Mouse (Mus musculus): ENCODE results near the gene Spint2. TPM values are rescaled to one million over a fixed set of nuclear protein-coding genes. Genes with fewer than 3 reads are reported as not detected.
"Not testable (repeated sequence)": the region's sequence is repeated elsewhere in the genome, so short reads cannot be mapped to it uniquely, and the experiment has no call there.

Gene Spint2
- total RNA-seq, 2 experiments from 2014 or later = 35.4 to 39.2 TPM

GRCm38 (mm10) chr7:29248261-29248841, 33.4 kb downstream of the Spint2 start, which contains the start of gene 2200002D01Rik:
Gene 2200002D01Rik, minus strand, starts transcription at chr7:29248466.
- peak; percentile 31 for ATAC-seq (replicated peaks; ENCODE audit: low FRiP score, low TSS enrichment, poor library complexity, severe bottlenecking)

- ATAC-seq (replicated peaks; ENCODE audit: low FRiP score, low TSS enrichment, poor library complexity, severe bottlenecking) = 0 out of 2 replicates have a peak, but pooled peaks have one; percentile 12
Measured at GRCm38 (mm10) chr7:29247706-29248105, 34.0 kb downstream of the Spint2 start.

GRCm38 (mm10) chr7:29247314-29247700, 34.4 kb downstream of the Spint2 start:
- peak; percentile 43 for ATAC-seq (replicated peaks; ENCODE audit: low FRiP score, low TSS enrichment, poor library complexity, severe bottlenecking)

GRCm38 (mm10) chr7:29246619-29247313, 34.9 kb downstream of the Spint2 start:
- ATAC-seq (replicated peaks; ENCODE audit: low FRiP score, low TSS enrichment, poor library complexity, severe bottlenecking) = no peak

- ATAC-seq (replicated peaks; ENCODE audit: low FRiP score, low TSS enrichment, poor library complexity, severe bottlenecking) = no peak
Measured at GRCm38 (mm10) chr7:29246015-29246414, 35.7 kb downstream of the Spint2 start.

GRCm38 (mm10) chr7:29244732-29245416, 36.8 kb downstream of the Spint2 start:
- 0 out of 2 replicates have a peak, but pooled peaks have one; percentile 27 for ATAC-seq (replicated peaks; ENCODE audit: low FRiP score, low TSS enrichment, poor library complexity, severe bottlenecking)

- peak; percentile 93 for ATAC-seq (replicated peaks; ENCODE audit: low FRiP score, low TSS enrichment, poor library complexity, severe bottlenecking)
Measured at GRCm38 (mm10) chr7:29238019-29238967, 43.4 kb downstream of the Spint2 start, which contains the start of gene Yif1b. Gene Yif1b, plus strand, starts transcription at chr7:29238329.

- ATAC-seq (replicated peaks; ENCODE audit: low FRiP score, low TSS enrichment, poor library complexity, severe bottlenecking) = not testable (repeated sequence)
Measured at GRCm38 (mm10) chr7:29237596-29237995, 44.1 kb downstream of the Spint2 start.

- no peak for ATAC-seq (replicated peaks; ENCODE audit: low FRiP score, low TSS enrichment, poor library complexity, severe bottlenecking)
Measured at GRCm38 (mm10) chr7:29236593-29236992, 45.1 kb downstream of the Spint2 start.

GRCm38 (mm10) chr7:29234661-29235060, 47.1 kb downstream of the Spint2 start:
- ATAC-seq (replicated peaks; ENCODE audit: low FRiP score, low TSS enrichment, poor library complexity, severe bottlenecking) = no peak

- ATAC-seq (replicated peaks; ENCODE audit: low FRiP score, low TSS enrichment, poor library complexity, severe bottlenecking) = peak; percentile 49
Measured at GRCm38 (mm10) chr7:29233745-29234144, 48.0 kb downstream of the Spint2 start.

GRCm38 (mm10) chr7:29232247-29233013, 49.3 kb downstream of the Spint2 start, which contains the start of gene Kcnk6:
Gene Kcnk6, minus strand, starts transcription at chr7:29232515.
- ATAC-seq (replicated peaks; ENCODE audit: low FRiP score, low TSS enrichment, poor library complexity, severe bottlenecking) = no peak

GRCm38 (mm10) chr7:29231517-29231916, 50.2 kb downstream of the Spint2 start:
- no peak for ATAC-seq (replicated peaks; ENCODE audit: low FRiP score, low TSS enrichment, poor library complexity, severe bottlenecking)

GRCm38 (mm10) chr7:29230560-29230959, 51.2 kb downstream of the Spint2 start:
- ATAC-seq (replicated peaks; ENCODE audit: low FRiP score, low TSS enrichment, poor library complexity, severe bottlenecking) = no peak

GRCm38 (mm10) chr7:29228202-29228601, 53.5 kb downstream of the Spint2 start:
- ATAC-seq (replicated peaks; ENCODE audit: low FRiP score, low TSS enrichment, poor library complexity, severe bottlenecking) = no peak

GRCm38 (mm10) chr7:29225520-29225919, 56.2 kb downstream of the Spint2 start:
- ATAC-seq (replicated peaks; ENCODE audit: low FRiP score, low TSS enrichment, poor library complexity, severe bottlenecking) = no peak

- no peak for ATAC-seq (replicated peaks; ENCODE audit: low FRiP score, low TSS enrichment, poor library complexity, severe bottlenecking)
Measured at GRCm38 (mm10) chr7:29224756-29225394, 56.8 kb downstream of the Spint2 start.

- ATAC-seq (replicated peaks; ENCODE audit: low FRiP score, low TSS enrichment, poor library complexity, severe bottlenecking) = no peak
Measured at GRCm38 (mm10) chr7:29214846-29215245, 66.9 kb downstream of the Spint2 start.

Data from megakaryocyte-erythroid progenitor cell, adult 5-6 weeks (primary cell).